Mouse (Mus musculus) liver, embryonic 16.5 days (tissue): Measurements from ENCODE around the gene Hsd17b14. TPM values are rescaled to one million over a fixed set of nuclear protein-coding genes. Genes with fewer than 3 reads are reported as not detected.

Source experiments
- ATAC-seq: fragments of 200-750 bp; cut with Nextera tagmentation; 2 replicates; pipeline ENCODE4 v1.8.0; 2017; ENCODE audit warnings: low read depth, mild to moderate bottlenecking, moderate number of reproducible peaks, moderate library complexity
- H3K27ac ChIP-seq: fragments of 300-500 bp; sonication (generic); 2 replicates; pipeline ENCODE4 v1.5.1; 2014; ENCODE audit warnings: mild to moderate bottlenecking, low read length
- H3K27me3 ChIP-seq: fragments of 300-500 bp; sonication (generic); 2 replicates; pipeline ENCODE4 v1.6.1; 2014; ENCODE audit warnings: low read depth, low read length, mixed read lengths; ENCODE audit not compliant: control insufficient read depth, insufficient read depth
- H3K36me3 ChIP-seq: fragments of 300-500 bp; sonication (generic); 2 replicates; pipeline ENCODE4 v1.6.1; 2014; ENCODE audit warnings: mild to moderate bottlenecking; ENCODE audit not compliant: control insufficient read depth, insufficient read depth
- H3K4me1 ChIP-seq: fragments of 300-500 bp; sonication (generic); 2 replicates; pipeline ENCODE4 v1.6.1; 2014; ENCODE audit warnings: low read depth, low read length, mixed read lengths; ENCODE audit not compliant: control insufficient read depth
- H3K4me2 ChIP-seq: fragments of 300-500 bp; sonication (generic); 2 replicates; pipeline ENCODE4 v1.6.1; 2014; ENCODE audit warnings: low read depth, low read length, mixed read lengths
- H3K4me3 ChIP-seq: fragments of 300-500 bp; sonication (generic); 2 replicates; pipeline ENCODE4 v1.5.1; 2014; ENCODE audit warnings: low read depth, mild to moderate bottlenecking, low read length
- H3K9ac ChIP-seq: fragments of 300-500 bp; sonication (generic); 2 replicates; pipeline ENCODE4 v1.6.1; 2014; ENCODE audit warnings: low read depth, low read length
- H3K9me3 ChIP-seq: fragments of 300-500 bp; sonication (generic); replicated peaks from 2 replicates; pipeline ENCODE4 v1.6.1; 2016; ENCODE audit warnings: low read length; ENCODE audit not compliant: control insufficient read depth
- WGBS: fragments of 180-500 bp; shearing (Covaris S2); extraction: QIAGEN DNeasy Blood & Tissue Kit; methylation state at CpG from one replicate; pipeline ENCODE4 v1.1.7; 2014; ENCODE audit not compliant: insufficient replicate concordance; 5-methylcytosine and 5-hydroxymethylcytosine counted together
- polyA plus RNA-seq: library from polyadenylated mRNA; unstranded; fragments of >200 nt; fragmentation: Nextera tagmentation; extraction: Ambion mirVana; gene quantifications from 2 replicates; pipeline ENCODE4 v1.2.1, GENCODE M21; 2015

Hsd17b14 gene
- polyA plus RNA-seq, 1 experiment from 2014 or later = 1.8 TPM

DNA sequence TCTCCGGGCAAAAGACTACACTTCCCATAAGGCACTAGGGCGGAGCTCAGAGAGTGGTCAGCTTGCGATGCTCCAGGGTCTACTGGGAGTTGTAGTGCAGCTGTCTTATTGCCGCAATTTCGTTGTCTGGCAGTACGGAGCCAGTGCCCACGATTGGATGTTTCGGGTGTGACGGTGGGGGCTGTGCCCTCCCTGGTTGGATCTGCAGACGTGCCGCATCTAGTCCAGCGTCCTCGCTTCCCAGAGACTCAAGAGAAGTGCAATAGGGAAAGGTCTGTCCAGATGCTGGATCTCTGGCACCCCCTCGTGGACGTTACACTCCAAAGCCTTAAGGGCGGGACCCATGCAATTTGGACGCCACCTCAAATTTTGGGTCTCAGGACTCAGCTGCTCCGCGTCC lies 34.5 kb downstream of the Hsd17b14 start:
- 7% methylated on average over 19 of the region's 19 CpGs for WGBS
- Histone ChIP-seq H3K27ac (no peak overlapping the region), H3K36me3 (peaks cover 6% of the 10 kb centered on the region; the same call in 1 of the 2 replicates), H3K4me3 (peak overlapping the region; percentile 55), H3K9me3 (no peaks in the 10 kb centered on the region), H3K9ac (0 out of 2 replicates have a peak overlapping the region, but pooled peaks have one; percentile 21), H3K27me3 (no peaks in the 10 kb centered on the region), H3K4me1 (peaks cover 6% of the 10 kb centered on the region), H3K4me2 (peak overlapping the region; percentile 62)
- ATAC-seq = peak; percentile 90

GRCm38 (mm10) chr7:45589898-45590297 lies 35.2 kb downstream of the Hsd17b14 start:
- Histone ChIP-seq H3K27ac (no peak overlapping the region), H3K27me3 (no peaks in the 10 kb centered on the region), H3K4me3 (no peak overlapping the region), H3K9me3 (no peaks in the 10 kb centered on the region), H3K4me2 (no peak overlapping the region), H3K9ac (no peak overlapping the region), H3K36me3 (0 out of 2 replicates have a peak, but pooled peaks cover 3% of the 10 kb centered on the region), H3K4me1 (peaks cover 6% of the 10 kb centered on the region)
- WGBS = 81% methylated on average over 5 of the region's 5 CpGs
- no peak for ATAC-seq

DNA sequence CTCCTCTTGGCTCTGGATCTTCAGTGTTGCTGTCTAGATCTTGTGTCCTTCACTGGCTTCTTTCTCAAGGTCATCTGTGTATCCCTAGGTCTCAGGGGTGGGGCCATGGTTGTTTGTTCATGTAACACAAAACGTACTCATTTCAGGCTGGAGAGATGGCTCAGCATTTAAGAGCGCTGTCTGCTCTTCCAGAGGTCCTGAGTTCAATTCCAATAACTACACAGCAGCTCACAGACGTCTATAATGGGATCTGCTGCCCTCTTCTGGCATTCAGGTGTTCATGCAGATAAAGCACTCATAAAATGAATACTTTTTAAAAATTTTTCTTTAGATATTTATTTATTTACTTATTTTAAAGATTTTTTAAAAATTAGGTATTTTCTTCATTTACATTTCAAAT lies 36.2 kb downstream of the Hsd17b14 start:
- Histone ChIP-seq H3K4me3 (no peak overlapping the region), H3K27me3 (no peaks in the 10 kb centered on the region), H3K36me3 (no peaks in the 10 kb centered on the region), H3K27ac (no peak overlapping the region), H3K9ac (no peak overlapping the region), H3K9me3 (no peaks in the 10 kb centered on the region), H3K4me2 (no peak overlapping the region), H3K4me1 (peaks cover 6% of the 10 kb centered on the region)
- 45% methylated on average over 3 of the region's 3 CpGs for whole genome bisulfite sequencing
- ATAC-seq = no peak

DNA sequence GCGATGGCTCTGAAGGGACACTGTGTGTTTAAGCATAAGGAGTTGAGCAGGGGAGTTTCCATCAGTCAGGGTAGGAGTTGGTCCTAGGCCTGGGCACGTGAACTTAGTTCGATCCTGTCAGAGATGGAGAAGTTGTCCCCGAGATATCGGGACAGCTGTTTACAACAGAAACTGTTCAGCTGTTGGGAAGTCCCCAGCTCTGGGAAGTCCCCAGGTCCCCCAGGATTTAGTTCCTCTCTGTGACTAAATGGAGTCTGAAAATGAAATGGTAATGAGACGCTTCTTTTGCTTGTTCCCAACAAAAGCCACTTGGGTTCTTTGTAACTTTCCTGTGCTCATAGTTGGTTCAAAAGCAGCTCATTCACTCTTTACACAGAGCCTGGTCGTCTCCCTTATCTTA lies 37.2 kb downstream of the Hsd17b14 start:
- no peak overlapping the region for H3K4me2 ChIP-seq
- no peaks in the 10 kb centered on the region for H3K9me3 ChIP-seq
- no peak overlapping the region for H3K9ac ChIP-seq
- no peak overlapping the region for H3K4me3 ChIP-seq
- 47% methylated on average over 7 of the region's 7 CpGs for WGBS
- no peak for ATAC-seq
- no peaks in the 10 kb centered on the region for H3K27me3 ChIP-seq
- H3K4me1 ChIP-seq = peaks cover 6% of the 10 kb centered on the region
- no peak overlapping the region for H3K27ac ChIP-seq
- H3K36me3 ChIP-seq = no peaks in the 10 kb centered on the region

- no peaks in the 10 kb centered on the region for H3K27me3 ChIP-seq
- H3K4me2 ChIP-seq = no peak overlapping the region
- peaks cover 6% of the 10 kb centered on the region for H3K4me1 ChIP-seq
- H3K4me3 ChIP-seq = no peak overlapping the region
- ATAC-seq = no peak
- 17% methylated on average over 10 of the region's 10 CpGs for WGBS
- no peak overlapping the region for H3K27ac ChIP-seq
- H3K9ac ChIP-seq = no peak overlapping the region
- H3K9me3 ChIP-seq = no peaks in the 10 kb centered on the region
- no peaks in the 10 kb centered on the region for H3K36me3 ChIP-seq
Measured at GRCm38 (mm10) chr7:45593118-45593815, 38.6 kb downstream of the Hsd17b14 start.

DNA sequence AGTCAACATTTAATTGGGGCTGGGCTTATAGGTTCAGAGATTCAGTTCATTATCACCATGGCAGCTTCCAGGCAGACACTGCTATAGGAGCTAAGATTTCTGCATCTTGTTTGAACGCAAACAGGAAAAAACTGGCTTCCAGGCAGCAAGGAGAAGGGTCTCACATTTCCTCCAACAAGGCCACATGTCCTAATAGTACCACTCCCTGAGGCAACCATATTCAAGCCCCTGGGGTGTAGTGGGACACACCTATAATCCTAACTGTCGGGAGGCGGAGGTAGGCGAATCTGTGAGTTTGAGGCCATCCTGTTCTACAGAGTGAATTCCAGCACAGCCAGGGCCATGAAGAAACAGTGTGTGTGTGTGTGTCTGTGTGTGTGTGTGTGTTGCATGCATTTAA lies 40.5 kb downstream of the Hsd17b14 start:
- Histone ChIP-seq H3K4me3 (no peak overlapping the region), H3K9me3 (no peaks in the 10 kb centered on the region), H3K9ac (no peak overlapping the region), H3K36me3 (no peaks in the 10 kb centered on the region), H3K4me2 (no peak overlapping the region), H3K27me3 (no peaks in the 10 kb centered on the region), H3K4me1 (peaks cover 2% of the 10 kb centered on the region), H3K27ac (no peak overlapping the region)
- WGBS = 63% methylated on average over 4 of the region's 4 CpGs
- no peak for ATAC-seq

DNA sequence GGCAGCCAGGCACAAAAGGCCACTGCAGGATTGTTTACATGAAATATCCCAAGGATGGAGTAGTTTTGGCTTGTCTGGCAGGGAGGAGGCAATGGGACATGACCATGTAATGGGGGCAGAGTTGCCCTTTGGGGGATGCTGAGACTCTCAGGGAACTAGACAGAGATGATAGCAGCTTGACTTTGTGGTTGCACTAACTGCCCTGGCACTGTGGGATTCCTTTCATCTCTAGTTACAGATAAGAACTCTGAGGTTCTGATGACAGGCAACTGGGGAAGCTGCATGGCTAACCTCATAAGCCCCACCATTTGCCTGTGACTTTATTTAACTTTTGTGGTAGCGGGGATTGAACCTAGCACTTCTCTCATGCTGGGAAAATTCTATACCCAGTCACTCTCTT lies 41.4 kb downstream of the Hsd17b14 start:
- no peak overlapping the region for H3K27ac ChIP-seq
- H3K27me3 ChIP-seq = no peaks in the 10 kb centered on the region
- H3K4me1 ChIP-seq = peaks cover 2% of the 10 kb centered on the region
- H3K9me3 ChIP-seq = no peaks in the 10 kb centered on the region
- no peaks in the 10 kb centered on the region for H3K36me3 ChIP-seq
- no peak overlapping the region for H3K4me2 ChIP-seq
- ATAC-seq = no peak
- H3K4me3 ChIP-seq = no peak overlapping the region
- no peak overlapping the region for H3K9ac ChIP-seq
- WGBS = 43% methylated on average over 1 of the region's 1 CpGs

DNA sequence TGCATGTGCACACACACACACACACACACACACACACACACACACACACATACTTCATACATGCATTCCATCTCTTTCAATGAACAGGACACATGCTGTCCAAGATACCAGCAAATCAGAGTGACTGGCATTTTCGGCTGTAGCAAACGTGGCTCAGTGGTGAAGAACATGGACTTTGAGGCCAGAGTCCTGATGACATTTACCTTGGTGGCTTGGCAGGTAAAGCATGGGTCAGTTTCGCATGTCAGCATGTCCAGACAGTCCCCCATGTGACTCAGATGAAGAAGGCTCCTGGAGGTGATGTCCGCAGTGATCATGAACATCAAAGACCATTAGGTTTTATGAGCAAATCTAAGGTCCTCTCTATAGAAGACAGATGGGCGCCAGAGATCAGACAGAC lies 42.3 kb downstream of the Hsd17b14 start:
- no peaks in the 10 kb centered on the region for H3K9me3 ChIP-seq
- no peak overlapping the region for H3K4me2 ChIP-seq
- no peaks in the 10 kb centered on the region for H3K36me3 ChIP-seq
- ATAC-seq = no peak
- peaks cover 2% of the 10 kb centered on the region for H3K4me1 ChIP-seq
- H3K9ac ChIP-seq = no peak overlapping the region
- 55% methylated on average over 5 of the region's 5 CpGs for WGBS
- no peak overlapping the region for H3K27ac ChIP-seq
- no peak overlapping the region for H3K4me3 ChIP-seq
- H3K27me3 ChIP-seq = no peaks in the 10 kb centered on the region

- 70% methylated on average over 6 of the region's 6 CpGs for WGBS
- Histone ChIP-seq H3K36me3 (no peaks in the 10 kb centered on the region), H3K27me3 (no peaks in the 10 kb centered on the region), H3K9ac (no peak overlapping the region), H3K4me2 (no peak overlapping the region), H3K27ac (no peak overlapping the region), H3K4me3 (no peak overlapping the region), H3K4me1 (no peaks in the 10 kb centered on the region; the same call in none of the 2 replicates), H3K9me3 (no peaks in the 10 kb centered on the region)
- ATAC-seq = no peak
Measured at GRCm38 (mm10) chr7:45597527-45597926, 42.8 kb downstream of the Hsd17b14 start.
